Mouse (Mus musculus): ENCODE measurements around the gene F2rl1. TPM values are rescaled to one million over a fixed set of nuclear protein-coding genes. Genes with fewer than 3 reads are reported as not detected.
A peak's percentile ranks its signal among the peaks of the same experiment; 100 is the strongest.

F2rl1 gene
- polyA plus RNA-seq, 1 experiment from 2014 or later: 34.4 TPM

GRCm38 (mm10) chr13:95470970-95471369 lies 54.1 kb downstream of the F2rl1 start:
- in situ Hi-C loops (cut with MboI; ENCODE audit: low pct_unique_long_range_greater_than_20kb): no loop called here
- CTCF ChIA-PET: interaction anchor here (0.8 to 1.4 kb wide), 2 partner anchors 21 to 36 kb away, joined by 3 to 4 read pairs; no protein-coding TSS in a partner anchor
- ATAC-seq: peak; percentile 62
- TF ChIP-seq CTCF (IDR thresholded peaks at IDR 0.05): peak; percentile 64
- H3K27me3 ChIP-seq: no peaks in the 10 kb centered on the region
- no peak for DNase-seq (ENCODE audit: low read depth, low spot score)
- POLR2A ChIA-PET: no interaction called here

Other genes starting within 250 kb of the F2rl1 start
- gene Zbed3, start 201.6 kb downstream of the F2rl1 start, polyA plus RNA-seq (2021): 47.2 TPM
- 46.6 TPM for gene Aggf1, start 149.9 kb downstream of the F2rl1 start, polyA plus RNA-seq (2021)
- gene Crhbp, start 80.3 kb downstream of the F2rl1 start, polyA plus RNA-seq (2021): not detected
- gene S100z, start 46.5 kb downstream of the F2rl1 start, polyA plus RNA-seq (2021): not detected
- 168 TPM for gene F2r, start 93.3 kb upstream of the F2rl1 start, polyA plus RNA-seq (2021)
- gene F2rl2, start 171.6 kb upstream of the F2rl1 start, polyA plus RNA-seq (2021): not detected

Data from Patski (cell line).